21 mouse cellular contexts compared by ENCODE assay signal in the genomic region with DNA sequence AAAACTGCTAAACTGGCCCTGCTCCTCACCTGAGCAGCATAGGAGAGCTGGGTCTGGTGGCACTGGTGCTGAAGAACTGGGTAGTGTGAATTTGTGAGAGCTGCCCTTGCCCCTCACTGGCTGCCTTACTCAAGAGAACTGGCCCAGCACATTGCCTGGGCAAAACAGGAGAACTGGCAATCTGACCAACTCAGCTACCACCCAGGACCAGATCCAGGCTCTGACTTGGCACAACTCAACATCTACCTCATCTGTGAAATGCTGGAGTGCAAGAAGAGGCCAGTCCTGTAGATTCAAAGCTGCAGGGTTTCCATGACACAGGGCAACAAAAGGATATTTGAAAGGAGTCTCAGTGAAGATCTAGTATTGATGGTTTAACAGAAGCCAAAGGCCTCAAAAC.
A peak's percentile ranks its signal among the peaks of the same experiment; 100 is the strongest.
DNase-seq lines count a peak whose midpoint lies in the region; ATAC-seq lines count a peak whose summit lies in the region.
"Had no signal": no experiment of that assay in that cellular context is flagged by ENCODE, and none has a peak within 500 bp of the region (broad histone marks: within the 10 kb centered on the region; RNA-seq: fewer than 3 reads in every experiment).

No protein-coding gene starts in this region.

- no peak for DNase-seq in cerebellum, postnatal 4 days (ENCODE audit: low spot score in 2 of 2)
- peak; percentile 70 for DNase-seq in cerebellum, adult 11-12 months
- DNase-seq in cerebellum, adult 8-10 months, result peak; percentile 58
- peak; percentile 55 to 57 for DNase-seq in cerebellum, postnatal 25 days
- no peak for DNase-seq in frontal cortex, postnatal 25 days (ENCODE audit: low spot score in 2 of 2)
- DNase-seq in right cerebral cortex, postnatal 25 days, result no peak
- DNase-seq in left cerebral cortex, postnatal 14 days (ENCODE audit: low spot score in 2 of 2), result no peak
- DNase-seq: adrenal gland, adult 8-10 months; adrenal gland, postnatal 25 days; embryo, embryonic 11 days; gastrocnemius, postnatal 10 days; gastrocnemius, postnatal 36 days; heart, adult 11 months; kidney, adult 18-20 months; kidney, adult 9 months had no signal

- intact Hi-C loops in left cerebral cortex, postnatal 14 days (cut with DNase I), result no loop called here

- ATAC-seq in cerebellum, adult (ENCODE audit: insufficient number of reproducible peaks, low FRiP score, low TSS enrichment), result peak; percentile 80
- ATAC-seq: activated CD4-positive, CD25-positive, alpha-beta regulatory T cell, adult 4 months; forebrain, embryonic 15.5 days; hindbrain, embryonic 16.5 days; inflammation-experienced regulatory T-cells, adult 6 months; intestine, embryonic 16.5 days had no signal

Comparison
In these comparisons a context has a peak if more than half of its experiments do, and no peak if none do; other contexts are left out.
1. DNase-seq: peak in cerebellum, adult 11-12 months (single experiment), cerebellum, adult 8-10 months (single experiment) and cerebellum, postnatal 25 days (2 of 2); none in cerebellum, postnatal 4 days (0 of 2), frontal cortex, postnatal 25 days (0 of 2), right cerebral cortex, postnatal 25 days (single experiment) and left cerebral cortex, postnatal 14 days (0 of 2).